Mouse (Mus musculus): ENCODE measurements at regions not wholly inside any gene's neighbourhood (a gene's known extent, or its start where the extent isn't known, plus 50 kb on each side); places are given as distances from the start of the nearest gene placed in this dataset.

- no peak for ATAC-seq
- Histone ChIP-seq H3K9me3 (ENCODE audit: control insufficient read depth, low read length) (no peaks in the 10 kb centered on the region), H3K4me2 (ENCODE audit: low read length) (no peak overlapping the region), H3K27ac (ENCODE audit: low read depth, low read length) (no peak overlapping the region), H3K9ac (ENCODE audit: low read depth, low read length) (no peak overlapping the region), H3K36me3 (ENCODE audit: control insufficient read depth, insufficient read depth, low read length) (no peaks in the 10 kb centered on the region), H3K4me1 (ENCODE audit: control insufficient read depth, insufficient read depth, low read depth, low read length) (no peaks in the 10 kb centered on the region), H3K4me3 (ENCODE audit: low read length) (no peak overlapping the region), H3K27me3 (replicated peaks; ENCODE audit: control insufficient read depth, insufficient read depth, low read length) (no peaks in the 10 kb centered on the region)
- 92% methylated on average over 32 of the region's 32 CpGs for WGBS
Measured at GRCm38 (mm10) chr17:31732176-31732880, 54.7 kb downstream of the Cryaa start.

GRCm38 (mm10) chr17:31734521-31734920 lies 56.9 kb downstream of the Cryaa start:
- Histone ChIP-seq H3K27ac (ENCODE audit: low read depth, low read length) (no peak overlapping the region), H3K9me3 (ENCODE audit: control insufficient read depth, low read length) (no peaks in the 10 kb centered on the region)

GRCm38 (mm10) chr17:31736716-31737115 lies 59.1 kb downstream of the Cryaa start:
- no peaks in the 10 kb centered on the region for H3K4me1 ChIP-seq (ENCODE audit: control insufficient read depth, insufficient read depth, low read depth, low read length)
- no peak overlapping the region for H3K9ac ChIP-seq (ENCODE audit: low read depth, low read length)
- H3K4me3 ChIP-seq (ENCODE audit: low read length), result no peak overlapping the region
- no peak overlapping the region for H3K4me2 ChIP-seq (ENCODE audit: low read length)
- no peak overlapping the region for H3K27ac ChIP-seq (ENCODE audit: low read depth, low read length)
- H3K9me3 ChIP-seq (ENCODE audit: control insufficient read depth, low read length), result no peaks in the 10 kb centered on the region
- no peaks in the 10 kb centered on the region for H3K27me3 ChIP-seq (replicated peaks; ENCODE audit: control insufficient read depth, insufficient read depth, low read length)
- ATAC-seq, result no peak
- no peaks in the 10 kb centered on the region for H3K36me3 ChIP-seq (ENCODE audit: control insufficient read depth, insufficient read depth, low read length)
- 79% methylated on average over 6 of the region's 6 CpGs for whole genome bisulfite sequencing

More at GRCm38 (mm10) chr17:31734521-31734920, 56.9 kb downstream of the Cryaa start:
- H3K36me3 ChIP-seq (ENCODE audit: control insufficient read depth, insufficient read depth, low read length), result no peaks in the 10 kb centered on the region
- H3K4me2 ChIP-seq (ENCODE audit: low read length), result no peak overlapping the region
- H3K4me3 ChIP-seq (ENCODE audit: low read length), result no peak overlapping the region
- no peak overlapping the region for H3K9ac ChIP-seq (ENCODE audit: low read depth, low read length)
- 42% methylated on average over 7 of the region's 7 CpGs for WGBS
- H3K27me3 ChIP-seq (replicated peaks; ENCODE audit: control insufficient read depth, insufficient read depth, low read length), result no peaks in the 10 kb centered on the region
- ATAC-seq, result no peak
- H3K4me1 ChIP-seq (ENCODE audit: control insufficient read depth, insufficient read depth, low read depth, low read length), result no peaks in the 10 kb centered on the region

- Histone ChIP-seq H3K4me1 (ENCODE audit: control insufficient read depth, insufficient read depth, low read depth, low read length) (no peaks in the 10 kb centered on the region), H3K4me3 (ENCODE audit: low read length) (no peak overlapping the region), H3K36me3 (ENCODE audit: control insufficient read depth, insufficient read depth, low read length) (no peaks in the 10 kb centered on the region), H3K9ac (ENCODE audit: low read depth, low read length) (no peak overlapping the region), H3K27ac (ENCODE audit: low read depth, low read length) (no peak overlapping the region), H3K27me3 (replicated peaks; ENCODE audit: control insufficient read depth, insufficient read depth, low read length) (no peaks in the 10 kb centered on the region), H3K4me2 (ENCODE audit: low read length) (no peak overlapping the region), H3K9me3 (ENCODE audit: control insufficient read depth, low read length) (no peaks in the 10 kb centered on the region)
- no peak for ATAC-seq
- 77% methylated on average over 3 of the region's 3 CpGs for WGBS
Measured at GRCm38 (mm10) chr17:31738249-31738648, 60.6 kb downstream of the Cryaa start.

GRCm38 (mm10) chr17:31739586-31739985 lies 62.0 kb downstream of the Cryaa start:
- no peaks in the 10 kb centered on the region for H3K9me3 ChIP-seq (ENCODE audit: control insufficient read depth, low read length)
- no peak overlapping the region for H3K9ac ChIP-seq (ENCODE audit: low read depth, low read length)
- H3K4me3 ChIP-seq (ENCODE audit: low read length), result no peak overlapping the region
- 44% methylated on average over 11 of the region's 11 CpGs for WGBS
- no peak overlapping the region for H3K27ac ChIP-seq (ENCODE audit: low read depth, low read length)
- H3K36me3 ChIP-seq (ENCODE audit: control insufficient read depth, insufficient read depth, low read length), result no peaks in the 10 kb centered on the region
- H3K4me2 ChIP-seq (ENCODE audit: low read length), result no peak overlapping the region
- no peaks in the 10 kb centered on the region for H3K4me1 ChIP-seq (ENCODE audit: control insufficient read depth, insufficient read depth, low read depth, low read length)
- no peaks in the 10 kb centered on the region for H3K27me3 ChIP-seq (replicated peaks; ENCODE audit: control insufficient read depth, insufficient read depth, low read length)
- no peak for ATAC-seq

GRCm38 (mm10) chr17:31740059-31740458 lies 62.5 kb downstream of the Cryaa start:
- ATAC-seq, result no peak
- Histone ChIP-seq H3K4me2 (ENCODE audit: low read length) (no peak overlapping the region), H3K36me3 (ENCODE audit: control insufficient read depth, insufficient read depth, low read length) (no peaks in the 10 kb centered on the region), H3K4me1 (ENCODE audit: control insufficient read depth, insufficient read depth, low read depth, low read length) (no peaks in the 10 kb centered on the region), H3K9me3 (ENCODE audit: control insufficient read depth, low read length) (no peaks in the 10 kb centered on the region), H3K4me3 (ENCODE audit: low read length) (no peak overlapping the region), H3K9ac (ENCODE audit: low read depth, low read length) (no peak overlapping the region), H3K27ac (ENCODE audit: low read depth, low read length) (no peak overlapping the region), H3K27me3 (replicated peaks; ENCODE audit: control insufficient read depth, insufficient read depth, low read length) (no peaks in the 10 kb centered on the region)
- 77% methylated on average over 11 of the region's 11 CpGs for WGBS

GRCm38 (mm10) chr17:31743656-31744055 lies 66.0 kb downstream of the Cryaa start:
- H3K4me3 ChIP-seq (ENCODE audit: low read length), result no peak overlapping the region
- H3K9me3 ChIP-seq (ENCODE audit: control insufficient read depth, low read length), result no peaks in the 10 kb centered on the region
- H3K4me1 ChIP-seq (ENCODE audit: control insufficient read depth, insufficient read depth, low read depth, low read length), result no peaks in the 10 kb centered on the region
- no peaks in the 10 kb centered on the region for H3K36me3 ChIP-seq (ENCODE audit: control insufficient read depth, insufficient read depth, low read length)
- H3K9ac ChIP-seq (ENCODE audit: low read depth, low read length), result no peak overlapping the region
- H3K4me2 ChIP-seq (ENCODE audit: low read length), result no peak overlapping the region
- H3K27me3 ChIP-seq (replicated peaks; ENCODE audit: control insufficient read depth, insufficient read depth, low read length), result no peaks in the 10 kb centered on the region
- no peak overlapping the region for H3K27ac ChIP-seq (ENCODE audit: low read depth, low read length)
- no peak for ATAC-seq
- 90% methylated on average over 4 of the region's 4 CpGs for WGBS

GRCm38 (mm10) chr17:31746198-31747111 lies 68.8 kb downstream of the Cryaa start:
- no peak overlapping the region for H3K4me2 ChIP-seq (ENCODE audit: low read length)
- no peaks in the 10 kb centered on the region for H3K9me3 ChIP-seq (ENCODE audit: control insufficient read depth, low read length)
- H3K4me1 ChIP-seq (ENCODE audit: control insufficient read depth, insufficient read depth, low read depth, low read length), result no peaks in the 10 kb centered on the region
- H3K27me3 ChIP-seq (replicated peaks; ENCODE audit: control insufficient read depth, insufficient read depth, low read length), result no peaks in the 10 kb centered on the region
- H3K9ac ChIP-seq (ENCODE audit: low read depth, low read length), result peak overlapping the region; percentile 35
- 0 out of 2 replicates have a peak, but pooled peaks have one; percentile 40 for ATAC-seq
- WGBS, result 41% methylated on average over 20 of the region's 20 CpGs
- no peaks in the 10 kb centered on the region for H3K36me3 ChIP-seq (ENCODE audit: control insufficient read depth, insufficient read depth, low read length)
- H3K27ac ChIP-seq (ENCODE audit: low read depth, low read length), result no peak overlapping the region
- no peak overlapping the region for H3K4me3 ChIP-seq (ENCODE audit: low read length)

- H3K9me3 ChIP-seq (ENCODE audit: control insufficient read depth, low read length), result no peaks in the 10 kb centered on the region
- no peaks in the 10 kb centered on the region for H3K27me3 ChIP-seq (replicated peaks; ENCODE audit: control insufficient read depth, insufficient read depth, low read length)
- no peak overlapping the region for H3K27ac ChIP-seq (ENCODE audit: low read depth, low read length)
- no peak for ATAC-seq
- no peak overlapping the region for H3K4me2 ChIP-seq (ENCODE audit: low read length)
- H3K4me1 ChIP-seq (ENCODE audit: control insufficient read depth, insufficient read depth, low read depth, low read length), result no peaks in the 10 kb centered on the region
- 93% methylated on average over 2 of the region's 2 CpGs for WGBS
- H3K36me3 ChIP-seq (ENCODE audit: control insufficient read depth, insufficient read depth, low read length), result no peaks in the 10 kb centered on the region
- no peak overlapping the region for H3K9ac ChIP-seq (ENCODE audit: low read depth, low read length)
- no peak overlapping the region for H3K4me3 ChIP-seq (ENCODE audit: low read length)
Measured at GRCm38 (mm10) chr17:31747563-31747962, 70.0 kb downstream of the Cryaa start.
